Mouse (Mus musculus): ENCODE measurements around the gene Ric1.

GRCm38 (mm10) chr19:29655148-29655547, 133.1 kb downstream of the Ric1 start:
- TF ChIP-seq CTCF (IDR thresholded peaks at IDR 0.05; ENCODE audit: extremely low read depth, insufficient read depth, low read length) (no peak), POLR2A (IDR thresholded peaks at IDR 0.05; ENCODE audit: extremely low read depth, insufficient read depth, low read length) (no peak)
